Mouse (Mus musculus) left cerebral cortex, postnatal 4 days (tissue): ENCODE measurements around the gene Hmgcs2. TPM values are rescaled to one million over a fixed set of nuclear protein-coding genes. Genes with fewer than 3 reads are reported as not detected.

Source experiments
- DNase-seq: peaks from one replicate; pipeline ENCODE4 v3.0.0-alpha.2; 2022
- intact Hi-C: fragments of 180-260 bp; cut with DNase I; formaldehyde crosslinking; loops from one replicate; pipeline ENCODE4 v1.15.1; 2025
- total RNA-seq, 2 experiments: library from RNA; stranded (reverse); gene quantifications; 2 replicates each; pipeline ENCODE4 v1.2.3; 2021

Gene Hmgcs2
- total RNA-seq: 10 to 100 TPM; 14.7 to 18.4 TPM

DNA sequence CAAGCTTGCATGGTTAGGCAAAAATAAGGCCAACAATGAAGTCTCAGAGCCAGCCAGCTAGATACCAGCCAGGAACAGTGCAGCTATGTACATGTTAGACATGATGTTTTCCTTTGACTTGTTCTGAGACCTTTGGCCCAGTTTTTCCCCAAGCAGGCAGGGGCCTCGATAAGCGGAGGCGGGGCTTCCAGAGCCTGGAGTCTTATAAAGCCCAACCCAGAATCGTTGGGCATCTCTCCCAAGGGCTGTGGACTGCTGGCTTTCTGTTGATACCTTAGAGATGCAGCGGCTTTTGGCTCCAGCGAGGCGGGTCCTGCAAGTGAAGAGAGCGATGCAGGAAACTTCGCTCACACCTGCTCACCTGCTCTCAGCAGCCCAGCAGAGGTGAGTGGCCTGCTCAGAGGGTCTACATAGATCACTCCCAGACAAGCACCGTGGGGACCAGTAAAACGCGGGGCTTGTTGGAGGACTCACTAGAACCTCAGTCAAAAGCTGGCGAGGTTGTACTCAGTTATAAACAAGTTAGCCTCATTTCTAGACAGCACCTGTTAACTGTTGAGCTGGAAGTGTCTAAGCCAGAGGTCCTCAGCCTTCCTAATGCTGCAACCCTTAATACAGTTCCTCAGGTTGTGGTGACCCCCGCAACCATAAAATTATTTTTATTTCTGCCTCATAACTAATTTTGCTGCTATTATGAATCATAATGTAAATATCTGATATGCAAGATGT, at the start of gene Hmgcs2:
Gene Hmgcs2, plus strand, starts transcription at position 232 of the 729 bp plus-strand sequence.
- peak; percentile 30 for DNase-seq
- intact Hi-C loops: no loop called here

DNA sequence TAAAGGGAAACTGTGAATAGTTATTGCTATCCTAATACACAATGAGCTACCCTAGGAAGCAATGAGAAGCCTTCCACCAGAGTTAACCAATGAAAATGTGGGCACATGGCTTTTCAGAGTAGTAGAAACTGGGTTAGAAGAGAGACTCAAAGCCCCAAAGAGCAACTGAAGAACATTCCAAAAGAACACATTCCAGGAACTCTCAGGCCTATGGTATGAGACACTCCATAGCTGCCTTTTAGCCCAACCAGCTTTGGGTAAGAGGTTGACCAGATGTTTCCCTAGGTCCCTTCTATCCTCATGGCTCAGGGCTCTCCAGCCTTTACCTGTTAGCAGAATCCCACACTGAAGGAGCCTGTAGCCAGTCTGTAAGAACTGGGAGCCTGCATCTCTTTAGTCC, 46.7 kb upstream of the Hmgcs2 start:
- DNase-seq: no peak
- intact Hi-C loops: no loop called here

DNA sequence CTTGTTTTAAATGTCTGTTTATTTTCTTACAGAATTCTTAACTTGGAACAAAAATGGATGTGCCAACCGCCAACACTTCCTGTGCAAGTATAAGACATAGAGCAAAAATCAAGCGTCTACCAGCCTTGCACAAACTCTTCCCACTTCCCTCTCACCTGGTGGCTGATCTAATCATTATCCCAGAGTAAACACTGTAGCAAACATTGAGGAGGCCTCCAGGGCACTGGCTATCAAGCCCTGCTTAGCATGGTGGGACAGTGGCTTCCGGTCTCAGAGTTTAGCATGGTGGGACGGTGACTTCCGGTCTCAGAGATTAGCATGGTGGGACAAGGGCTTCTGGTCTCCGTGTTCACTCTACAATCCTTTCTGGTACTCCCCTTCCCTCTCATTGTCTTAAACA, 44.0 kb upstream of the Hmgcs2 start:
- intact Hi-C loops: no loop called here
- no peak for DNase-seq

DNA sequence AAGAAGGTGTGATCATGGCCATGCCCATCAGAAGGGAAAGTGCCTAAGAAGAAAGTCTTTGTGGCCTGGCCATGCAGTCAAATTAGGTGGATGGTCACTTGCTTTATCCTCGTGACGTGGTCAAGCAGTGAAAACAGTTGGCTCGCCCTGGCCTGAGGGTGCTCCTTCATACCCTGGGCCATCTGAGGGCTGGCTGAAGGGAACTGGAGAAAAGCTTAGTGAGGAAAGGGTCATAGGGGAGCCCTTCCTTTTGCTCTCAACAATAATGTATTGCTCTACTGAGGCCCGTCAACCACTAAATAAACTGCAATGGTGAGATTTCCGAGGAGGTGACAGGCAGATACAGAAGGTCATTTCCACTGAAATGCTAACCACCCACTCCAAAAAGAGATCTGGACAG, 43.0 kb upstream of the Hmgcs2 start:
- DNase-seq: no peak
- intact Hi-C loops: no loop called here

DNA sequence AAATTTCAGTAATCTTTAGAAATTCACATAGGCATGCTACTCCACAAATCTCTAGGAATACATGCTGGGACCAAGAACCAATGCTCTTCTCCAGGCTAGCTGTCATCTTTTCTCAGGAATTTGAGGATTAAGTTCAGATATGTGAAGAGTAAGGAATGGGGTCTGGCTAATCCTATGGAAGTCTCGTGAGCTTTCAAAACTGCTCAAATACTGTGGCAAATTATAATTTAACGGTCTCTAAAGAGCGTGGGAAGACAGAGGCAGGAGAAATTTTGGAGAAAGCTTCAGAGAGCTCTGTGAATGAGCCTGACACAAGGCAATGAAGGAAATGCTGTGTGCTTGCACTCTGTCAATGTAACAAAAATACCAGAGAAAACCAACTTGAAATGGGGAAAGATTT, 42.1 kb upstream of the Hmgcs2 start:
- intact Hi-C loops: no loop called here
- DNase-seq: no peak

DNA sequence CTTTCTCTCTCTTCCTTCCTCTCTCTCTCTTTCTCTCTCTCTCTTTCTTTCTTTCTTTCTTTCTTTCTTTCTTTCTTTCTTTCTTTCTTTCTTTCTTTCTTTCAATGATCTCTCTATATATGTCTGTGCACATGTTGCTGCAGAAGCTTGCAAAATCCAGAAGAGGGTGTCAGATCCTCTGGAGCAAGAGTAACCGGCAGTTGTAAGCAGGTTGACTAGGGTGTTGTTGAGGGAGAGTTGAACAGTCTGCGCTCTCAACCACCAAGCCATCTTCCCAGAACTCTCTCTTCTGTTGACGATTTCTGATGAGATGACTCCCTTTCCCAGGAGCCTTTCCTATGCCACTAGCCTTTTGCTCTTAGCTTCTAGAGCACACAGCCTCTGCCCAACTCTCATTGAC, 38.2 kb upstream of the Hmgcs2 start:
- intact Hi-C loops: no loop called here
- no peak for DNase-seq

DNA sequence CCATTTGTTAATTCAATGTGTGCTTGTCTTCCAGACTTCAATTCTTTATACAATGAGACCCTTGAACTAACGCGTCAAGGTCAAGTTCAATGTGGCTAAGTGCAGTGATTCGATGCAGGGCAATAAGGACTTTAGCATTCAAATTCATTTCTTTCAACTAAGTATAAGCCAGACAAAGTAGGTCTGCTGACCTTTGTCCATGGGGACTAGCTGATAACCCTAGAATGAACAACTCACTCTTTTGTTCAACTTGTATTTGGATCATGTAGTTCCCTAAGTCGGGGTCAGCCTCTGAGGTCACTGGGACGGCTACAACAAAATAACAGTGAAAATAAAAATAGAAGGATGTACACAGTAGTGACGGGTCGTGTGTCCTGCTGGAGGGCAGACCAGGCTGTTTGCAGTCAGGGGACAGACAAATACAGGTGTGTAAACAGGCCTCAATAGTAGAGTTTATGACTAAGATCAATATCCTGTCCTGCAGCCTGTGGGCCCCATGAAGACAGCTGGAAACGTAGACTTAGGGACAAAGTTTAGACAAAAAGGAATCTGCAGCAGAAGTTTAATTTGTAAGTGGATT, 37.7 kb upstream of the Hmgcs2 start:
- no peak for DNase-seq
- intact Hi-C loops: no loop called here

DNA sequence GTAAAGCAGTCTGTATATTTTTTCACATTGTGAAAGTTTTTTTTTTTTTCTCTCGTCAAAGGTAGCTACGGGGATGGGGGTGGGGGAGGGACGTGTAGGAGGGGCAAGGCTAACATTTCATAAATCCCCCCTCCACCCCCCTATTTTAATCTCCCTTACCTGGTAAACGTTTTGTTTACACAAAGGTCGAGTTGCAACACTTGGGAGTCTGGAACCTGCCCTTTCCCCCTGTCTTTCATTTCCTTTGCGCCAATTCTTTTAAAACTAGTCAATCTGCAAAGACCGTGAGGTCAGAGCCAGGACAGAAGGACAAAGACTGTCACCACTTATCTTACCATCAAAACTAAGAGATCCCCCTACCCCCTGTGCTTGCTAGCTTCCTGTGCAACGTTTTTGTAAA, 34.3 kb upstream of the Hmgcs2 start:
- no peak for DNase-seq
- intact Hi-C loops: no loop called here

DNA sequence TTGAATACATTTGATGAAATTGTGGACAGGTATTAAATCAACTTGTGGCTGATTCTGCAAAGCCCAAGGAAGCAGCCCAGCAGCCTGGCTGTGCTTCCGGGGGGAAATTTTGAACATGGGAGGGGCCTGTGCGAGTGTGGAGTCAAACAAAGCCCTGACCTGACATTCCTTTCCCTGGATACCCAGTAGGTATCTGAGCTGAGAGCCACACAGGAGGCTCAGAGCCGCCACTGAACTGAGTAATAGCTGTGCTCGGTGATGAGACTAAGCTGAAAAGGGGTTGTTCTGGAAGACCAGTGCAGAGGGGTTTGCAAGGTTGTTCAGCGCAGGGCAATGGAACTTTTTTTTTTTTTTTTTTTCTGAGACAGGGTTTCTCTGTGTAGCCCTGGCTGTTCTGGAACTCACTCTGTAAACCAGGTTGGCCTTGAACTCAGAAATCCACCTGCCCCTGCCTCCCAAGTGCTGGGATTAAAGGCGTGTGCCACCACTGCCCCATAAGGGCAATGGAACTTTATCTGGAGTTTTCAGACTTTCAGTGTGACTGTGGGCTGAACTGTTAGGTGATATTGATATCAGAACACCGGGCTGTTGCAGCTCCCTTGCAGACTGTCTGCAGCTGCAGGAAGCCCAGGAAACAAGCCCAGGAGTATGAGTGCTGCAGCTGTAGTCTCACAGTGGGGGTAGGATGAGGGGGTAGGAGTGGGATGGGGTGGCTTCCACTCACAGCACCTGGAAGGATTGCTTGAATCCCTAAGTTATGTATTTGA, 33.1 kb upstream of the Hmgcs2 start:
- intact Hi-C loops: no loop called here
- DNase-seq: no peak

DNA sequence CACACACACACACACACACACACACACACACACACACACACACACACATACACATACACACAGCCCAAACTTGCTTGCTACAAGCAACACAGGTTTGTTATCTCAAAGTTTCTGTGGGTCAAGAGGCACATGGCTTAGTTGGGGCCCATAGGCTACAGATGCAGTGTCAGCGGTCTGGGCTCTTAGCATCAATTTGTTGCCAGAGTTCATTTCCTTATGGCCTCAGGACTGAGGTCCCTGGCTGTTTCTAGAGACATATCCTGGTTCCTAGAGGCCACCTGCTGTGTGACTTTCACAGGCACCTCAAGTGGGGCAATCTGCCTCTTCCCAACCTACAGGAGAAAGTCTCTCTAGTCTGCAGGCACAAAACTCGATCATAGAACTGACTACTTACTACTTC, 30.9 kb upstream of the Hmgcs2 start:
- intact Hi-C loops: no loop called here
- no peak for DNase-seq

DNA sequence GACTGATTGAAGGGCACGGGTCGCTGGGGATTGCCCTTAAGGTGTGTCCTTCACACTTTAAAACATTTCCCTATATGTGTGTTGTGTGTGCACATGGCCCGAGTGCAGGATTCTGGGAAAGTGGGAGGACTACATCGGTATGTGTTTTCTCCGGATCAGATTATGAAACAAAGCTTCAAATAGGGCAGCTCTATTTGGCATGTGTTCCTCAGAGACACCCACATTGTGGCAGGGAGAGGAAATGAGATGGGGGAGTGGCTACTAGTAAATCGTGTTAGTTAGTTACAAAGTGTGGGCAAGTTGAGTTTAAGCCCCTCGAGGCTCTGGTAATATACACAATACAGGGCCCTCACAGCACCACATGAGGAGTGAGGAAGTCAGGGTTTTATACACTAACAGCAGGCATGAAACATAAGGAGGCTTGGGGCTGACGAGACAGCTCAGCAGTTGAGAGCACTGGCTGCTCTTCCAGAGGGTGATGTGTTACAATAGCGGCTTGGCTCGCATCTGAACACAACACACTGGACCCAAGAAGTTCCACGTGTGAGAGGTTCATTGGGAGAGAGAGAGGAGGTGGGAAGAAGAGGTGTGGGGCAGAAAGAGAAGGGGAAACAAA, 30.3 kb upstream of the Hmgcs2 start:
- DNase-seq: no peak
- intact Hi-C loops: no loop called here

DNA sequence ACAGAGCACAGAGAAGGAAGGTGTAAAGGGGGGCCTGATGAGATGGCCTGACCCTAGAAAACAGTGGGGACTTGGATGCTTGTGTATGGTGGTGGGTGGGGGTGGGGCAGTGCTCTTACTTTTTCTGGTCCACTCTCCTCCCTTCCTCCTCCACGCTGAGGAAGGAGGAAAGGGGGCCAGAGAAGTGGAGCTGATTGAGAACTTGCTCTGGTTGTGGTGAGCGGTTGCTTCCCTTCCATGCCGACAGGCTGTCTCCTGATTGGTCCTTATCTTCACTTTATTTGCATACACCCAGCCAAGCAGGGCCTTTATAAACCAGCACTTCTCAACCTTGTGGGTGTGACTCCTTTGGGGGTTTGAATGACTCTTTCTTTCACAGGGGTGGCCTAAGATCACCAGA, 26.2 kb upstream of the Hmgcs2 start:
- no peak for DNase-seq
- intact Hi-C loops: no loop called here

DNA sequence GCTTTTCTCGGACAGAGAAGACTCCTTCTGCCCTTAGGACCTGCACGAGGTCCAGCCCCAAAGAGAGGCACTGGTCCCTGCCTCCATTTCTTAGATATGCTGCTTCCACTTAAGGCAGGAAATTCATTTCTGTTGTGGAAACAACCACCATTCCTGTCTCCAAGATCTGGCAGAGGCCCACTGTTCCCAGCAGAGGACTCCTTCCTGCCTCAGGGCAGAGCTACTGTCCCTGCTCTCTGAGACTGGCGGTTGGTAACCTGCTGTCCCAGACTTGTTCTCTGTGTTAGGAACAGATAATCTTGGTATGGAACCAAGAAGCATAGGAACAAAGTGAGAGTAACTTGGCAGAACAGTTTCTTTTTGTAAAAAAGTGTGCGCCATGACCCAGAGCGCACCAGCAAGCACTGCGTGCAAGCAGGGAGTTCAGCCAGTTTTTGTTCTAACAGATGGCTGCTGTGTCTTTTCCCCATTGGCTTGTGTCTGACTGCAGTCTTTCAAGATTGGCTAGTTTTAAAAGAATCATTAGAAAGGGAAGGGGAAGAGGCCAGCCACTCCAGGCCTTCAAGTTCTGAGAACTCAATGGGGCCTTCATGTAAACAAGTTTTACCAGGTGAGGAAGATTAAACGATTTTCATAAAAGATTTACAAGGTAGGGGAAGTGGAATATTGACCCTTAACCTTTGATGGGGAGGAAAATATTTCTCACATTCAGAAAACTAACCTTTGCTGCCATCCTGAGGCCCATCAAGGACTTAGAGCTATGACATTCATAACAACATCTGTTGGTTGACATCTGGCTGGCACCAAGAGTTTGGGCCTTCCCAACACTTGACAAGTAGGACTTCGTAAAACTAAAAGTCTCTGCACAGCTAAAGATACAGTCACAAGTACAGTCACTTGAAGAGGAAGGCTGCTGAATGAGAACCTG, 25.3 kb upstream of the Hmgcs2 start:
- intact Hi-C loops: no loop called here
- DNase-seq: peak; percentile 12

DNA sequence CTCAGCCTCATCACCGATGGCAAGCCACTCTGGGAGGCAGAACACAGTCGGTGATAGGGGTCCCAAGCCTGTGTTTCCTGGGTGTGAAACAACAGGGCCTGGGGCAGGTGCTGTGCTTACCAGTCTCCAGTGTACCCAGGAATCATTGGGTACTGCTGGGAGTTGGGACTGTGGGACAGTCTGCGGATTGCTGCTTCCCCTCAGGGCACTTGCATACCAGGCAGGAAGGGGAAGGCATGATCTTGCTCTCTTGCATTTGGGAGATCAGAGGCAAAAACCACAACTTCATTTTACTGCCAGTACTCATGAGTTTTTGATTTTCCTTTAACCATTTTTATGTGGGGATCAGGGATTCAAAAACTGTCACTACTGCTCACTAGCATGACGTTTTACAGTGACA, 21.5 kb upstream of the Hmgcs2 start:
- intact Hi-C loops: no loop called here
- no peak for DNase-seq

DNA sequence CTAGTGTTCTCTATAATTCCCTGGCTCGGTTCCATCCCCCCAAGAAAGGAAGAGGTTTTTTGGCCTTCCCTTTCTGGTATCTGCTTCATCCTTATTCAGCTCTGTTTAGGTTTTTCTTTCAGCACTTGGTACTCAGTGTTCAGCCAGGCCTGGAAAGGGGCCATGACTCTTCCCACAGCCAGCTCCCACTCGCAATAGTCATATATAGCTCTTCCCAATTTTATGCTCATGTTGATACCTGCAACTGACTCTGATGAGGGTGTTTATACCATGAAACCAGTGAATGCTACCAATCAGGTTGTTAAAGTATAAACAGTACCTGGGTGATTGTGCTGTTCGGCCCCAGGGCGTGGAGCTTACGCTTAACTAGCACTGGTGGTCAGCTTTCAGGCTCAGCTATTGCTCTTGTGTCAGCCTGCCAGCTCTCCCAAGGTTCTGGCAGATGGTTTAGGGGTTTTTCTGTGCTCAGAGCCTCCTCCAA, 20.9 kb upstream of the Hmgcs2 start:
- intact Hi-C loops: no loop called here

DNA sequence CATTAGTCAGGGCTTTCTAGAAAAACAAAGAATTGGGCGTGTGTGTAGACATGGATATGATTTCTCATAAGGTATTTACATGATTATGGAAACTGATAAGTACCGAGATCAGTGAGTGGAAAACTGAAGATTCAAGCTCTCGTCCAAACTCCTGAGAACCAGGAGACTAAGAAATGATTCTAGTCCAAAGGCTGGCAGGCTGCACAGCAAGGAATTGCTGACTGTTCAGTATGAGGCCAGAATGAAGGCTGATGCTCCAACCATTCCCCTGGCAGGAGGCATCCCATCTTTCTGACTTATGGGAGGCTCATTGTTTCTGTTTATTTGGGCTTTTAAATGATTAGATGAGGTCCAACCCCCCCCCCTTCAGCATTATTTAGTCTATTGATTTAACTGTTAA, 19.7 kb upstream of the Hmgcs2 start:
- no peak for DNase-seq
- intact Hi-C loops: no loop called here

More for the DNA sequence above, 20.9 kb upstream of the Hmgcs2 start:
- DNase-seq: peak; percentile 53

DNA sequence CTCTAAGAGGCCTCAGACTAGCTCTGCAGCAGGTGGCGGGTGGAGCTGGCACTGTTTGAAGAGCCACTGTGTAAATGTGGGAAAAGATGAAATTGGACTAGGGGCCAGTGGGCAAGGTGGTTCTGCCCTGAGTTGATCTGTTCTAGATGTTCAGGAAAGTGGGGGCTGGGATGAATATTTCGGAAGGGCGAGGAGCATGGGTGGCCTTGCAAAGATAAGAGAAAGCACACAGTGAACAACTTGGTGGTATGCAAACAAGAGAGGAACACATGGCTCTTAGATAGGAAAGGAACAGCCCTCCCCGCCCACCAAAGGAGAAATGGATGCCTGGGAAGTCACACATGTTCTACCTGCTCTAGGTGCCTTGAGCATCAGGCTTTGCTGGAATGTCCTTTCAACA, 18.8 kb upstream of the Hmgcs2 start:
- intact Hi-C loops: no loop called here
- DNase-seq: no peak

DNA sequence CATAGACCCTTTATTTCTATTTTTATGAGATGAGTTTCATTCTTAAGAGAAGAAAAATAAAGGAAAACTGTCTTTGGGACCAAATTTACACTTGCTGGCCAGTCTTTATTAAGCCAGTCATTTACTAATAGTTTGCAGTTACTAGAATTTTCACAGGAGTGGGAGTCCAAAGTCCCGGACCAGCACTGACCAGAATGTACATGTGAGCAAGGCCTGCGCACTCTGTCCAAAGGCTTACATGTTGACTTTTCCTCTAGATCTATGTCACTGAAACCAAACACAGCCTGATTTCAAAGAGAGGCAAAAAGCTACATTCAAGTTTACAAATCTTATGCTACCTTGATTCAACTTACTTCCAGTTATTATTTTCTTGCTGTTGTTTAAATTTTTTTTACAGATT, 18.1 kb upstream of the Hmgcs2 start:
- no peak for DNase-seq
- intact Hi-C loops: no loop called here

DNA sequence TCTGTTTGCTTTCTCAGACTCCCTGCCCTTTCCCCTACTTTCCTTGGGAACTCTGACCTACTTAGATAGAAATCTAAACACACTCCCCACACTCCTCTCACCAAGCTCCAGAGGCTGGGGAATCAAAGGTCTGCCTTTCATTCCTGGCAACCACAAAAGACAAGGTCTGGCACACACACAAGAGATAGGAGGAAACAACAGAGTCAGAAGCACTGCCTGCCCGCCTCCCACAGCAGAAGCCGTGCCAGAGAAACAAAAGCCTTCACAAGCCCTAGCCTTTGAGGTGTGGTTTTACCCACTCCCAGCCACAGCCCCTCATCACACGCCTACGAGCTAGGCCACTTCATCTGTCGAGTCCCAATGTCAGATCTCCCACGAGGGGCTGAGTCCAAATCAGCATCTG, 13.0 kb upstream of the Hmgcs2 start:
- DNase-seq: no peak
- intact Hi-C loops: no loop called here

DNA sequence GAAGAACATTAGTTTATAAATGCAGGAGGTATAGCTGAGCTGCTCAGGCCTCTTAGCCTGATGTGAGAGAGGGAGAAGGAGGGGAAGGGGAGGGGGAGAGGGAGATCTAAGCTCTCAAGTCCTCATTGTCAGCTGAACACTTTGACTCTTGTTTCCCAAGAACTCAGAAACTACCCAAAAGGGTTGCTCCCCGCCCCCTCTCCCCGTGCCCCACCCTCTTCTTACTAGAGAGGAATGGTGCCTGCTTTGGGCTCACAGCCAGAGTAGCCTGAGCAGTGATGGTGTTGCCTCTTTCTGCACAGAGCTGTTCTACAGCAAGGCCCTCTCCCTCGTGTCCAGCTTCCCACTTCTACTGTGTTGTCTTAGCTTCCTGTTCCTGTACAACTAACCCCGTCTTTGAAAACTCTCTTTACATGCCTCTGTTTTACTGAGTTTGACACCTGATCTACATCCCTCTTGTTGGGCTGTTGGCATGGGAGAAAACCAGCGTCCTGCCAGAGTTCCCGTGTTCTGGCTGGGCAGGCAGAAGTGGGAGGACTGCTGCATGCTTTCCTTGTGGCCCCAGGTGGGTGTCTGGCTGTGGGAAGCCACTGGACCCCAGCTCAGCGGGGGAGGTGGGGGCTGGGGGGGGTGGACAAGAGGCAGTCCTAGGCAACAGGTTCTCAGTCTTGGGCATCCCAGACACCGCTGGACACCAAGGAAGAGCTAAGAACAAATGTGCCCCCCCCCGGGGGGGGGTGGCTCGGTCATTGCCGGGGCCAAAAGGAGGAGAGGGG, 6.4 kb upstream of the Hmgcs2 start:
- intact Hi-C loops: no loop called here
- DNase-seq: no peak
